Mouse (Mus musculus): ENCODE results near the gene Map2k1.

DNA sequence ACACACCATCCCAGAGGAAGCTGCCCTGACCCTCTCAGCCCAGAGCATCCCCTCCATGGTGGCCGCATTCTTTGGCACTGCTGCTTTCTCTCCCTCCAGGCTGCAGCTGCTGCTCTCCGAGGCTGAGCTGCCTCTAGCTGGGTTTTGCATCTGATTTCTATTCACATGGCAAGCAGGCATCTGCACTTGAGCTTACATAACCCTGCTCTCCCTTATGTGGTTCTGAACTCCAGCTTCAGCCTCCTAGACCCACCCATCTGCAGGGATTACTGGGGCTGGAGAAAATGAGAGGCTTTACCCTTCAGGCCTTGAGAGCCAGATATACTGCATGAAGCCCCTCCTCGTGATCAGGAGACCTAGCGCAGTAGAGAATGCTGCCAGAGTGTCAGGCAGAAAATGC lies 57.9 kb downstream of the Map2k1 start:
- TF ChIP-seq MAFK (IDR thresholded peaks at IDR 0.05; ENCODE audit: insufficient read depth, low read depth, low read length): no peak
- TF ChIP-seq CHD2 (IDR thresholded peaks at IDR 0.05; ENCODE audit: low read depth, low read length): no peak
- no peak for TF ChIP-seq ZNF384 (IDR thresholded peaks at IDR 0.05; ENCODE audit: low read depth, low read length)
- TF ChIP-seq ZC3H11A (IDR thresholded peaks at IDR 0.05; ENCODE audit: borderline replicate concordance, low read depth, low read length): no peak
- TF ChIP-seq HCFC1 (IDR thresholded peaks at IDR 0.05; ENCODE audit: borderline replicate concordance, insufficient read depth, low read length): no peak

Measured in ES-E14 (cell line).